Mouse (Mus musculus): ENCODE results near the gene Lamtor2. TPM values are rescaled to one million over a fixed set of nuclear protein-coding genes. Genes with fewer than 3 reads are reported as not detected.

Gene Lamtor2
- polyA plus RNA-seq, 1 experiment from 2014 or later, result 182 TPM

GRCm38 (mm10) chr3:88548180-88548917 is 4.5 kb downstream of the Lamtor2 start, which contains the start of gene Rab25:
Gene Rab25, minus strand, starts transcription at chr3:88548300.
- Histone ChIP-seq H3K9ac (replicated peaks) (no peak within 1 kb of the TSS), H3K4me2 (replicated peaks) (no peak within 1 kb of the TSS), H3K4me3 (replicated peaks) (no peak within 1 kb of the TSS), H3K4me1 (replicated peaks) (peaks cover 29% of the 10 kb centered on the region), H3K27ac (no peak within 1 kb of the TSS), H3K27me3 (no peaks in the 10 kb centered on the region), H3K9me3 (no peaks in the 10 kb centered on the region), H3K36me3 (0 out of 2 replicates have a peak, but pooled peaks cover 4% of the 10 kb centered on the region)
- WGBS, result 53% methylated on average over 18 of the region's 18 CpGs
- ATAC-seq, result no peak

GRCm38 (mm10) chr3:88546674-88547418 is 6.0 kb downstream of the Lamtor2 start:
- Histone ChIP-seq H3K9me3 (no peaks in the 10 kb centered on the region), H3K36me3 (0 out of 2 replicates have a peak, but pooled peaks cover 4% of the 10 kb centered on the region), H3K9ac (replicated peaks) (no peak overlapping the region), H3K4me3 (replicated peaks) (no peak overlapping the region), H3K4me1 (replicated peaks) (peaks cover 31% of the 10 kb centered on the region), H3K27me3 (no peaks in the 10 kb centered on the region), H3K4me2 (replicated peaks) (no peak overlapping the region), H3K27ac (no peak overlapping the region)
- no peak for ATAC-seq
- WGBS, result 84% methylated on average over 6 of the region's 6 CpGs

- WGBS, result 69% methylated on average over 20 of the region's 20 CpGs
- H3K27me3 ChIP-seq, result no peaks in the 10 kb centered on the region
- H3K4me1 ChIP-seq (replicated peaks), result peaks cover 36% of the 10 kb centered on the region
- peaks cover 17% of the 10 kb centered on the region for H3K36me3 ChIP-seq
- no peaks in the 10 kb centered on the region for H3K9me3 ChIP-seq
- ATAC-seq, result no peak
- H3K4me3 ChIP-seq (replicated peaks), result no peak overlapping the region
- peak overlapping the region; percentile 41 for H3K9ac ChIP-seq (replicated peaks)
- no peak overlapping the region for H3K4me2 ChIP-seq (replicated peaks)
- H3K27ac ChIP-seq, result no peak overlapping the region
Observed at GRCm38 (mm10) chr3:88544955-88545591, 7.8 kb downstream of the Lamtor2 start.

- Histone ChIP-seq H3K4me3 (replicated peaks) (no peak overlapping the region), H3K27ac (no peak overlapping the region), H3K4me2 (replicated peaks) (no peak overlapping the region), H3K27me3 (no peaks in the 10 kb centered on the region), H3K9ac (replicated peaks) (peak overlapping the region; percentile 41), H3K36me3 (peaks cover 20% of the 10 kb centered on the region), H3K4me1 (replicated peaks) (peaks cover 38% of the 10 kb centered on the region), H3K9me3 (no peaks in the 10 kb centered on the region)
- 28% methylated on average over 5 of the region's 5 CpGs for WGBS
- no peak for ATAC-seq
Observed at GRCm38 (mm10) chr3:88544514-88544913, 8.4 kb downstream of the Lamtor2 start.

GRCm38 (mm10) chr3:88543651-88544410 is 9.0 kb downstream of the Lamtor2 start:
- no peaks in the 10 kb centered on the region for H3K9me3 ChIP-seq
- H3K27ac ChIP-seq, result no peak overlapping the region
- no peak overlapping the region for H3K9ac ChIP-seq (replicated peaks)
- H3K4me1 ChIP-seq (replicated peaks), result peaks cover 43% of the 10 kb centered on the region
- peaks cover 17% of the 10 kb centered on the region for H3K36me3 ChIP-seq
- no peak for ATAC-seq
- H3K27me3 ChIP-seq, result no peaks in the 10 kb centered on the region
- H3K4me3 ChIP-seq (replicated peaks), result no peak overlapping the region
- WGBS, result 76% methylated on average over 5 of the region's 5 CpGs
- H3K4me2 ChIP-seq (replicated peaks), result no peak overlapping the region

GRCm38 (mm10) chr3:88543174-88543573 is 9.7 kb downstream of the Lamtor2 start:
- no peak for ATAC-seq
- Histone ChIP-seq H3K27ac (0 out of 2 replicates have a peak overlapping the region, but pooled peaks have one; percentile 60), H3K4me2 (replicated peaks) (no peak overlapping the region), H3K27me3 (no peaks in the 10 kb centered on the region), H3K4me3 (replicated peaks) (no peak overlapping the region), H3K9ac (replicated peaks) (no peak overlapping the region), H3K4me1 (replicated peaks) (peaks cover 49% of the 10 kb centered on the region), H3K9me3 (no peaks in the 10 kb centered on the region), H3K36me3 (peaks cover 24% of the 10 kb centered on the region)
- WGBS, result 79% methylated on average over 8 of the region's 8 CpGs

GRCm38 (mm10) chr3:88542486-88542885 is 10.4 kb downstream of the Lamtor2 start:
- Histone ChIP-seq H3K9ac (replicated peaks) (no peak overlapping the region), H3K27me3 (no peaks in the 10 kb centered on the region), H3K4me2 (replicated peaks) (no peak overlapping the region), H3K9me3 (no peaks in the 10 kb centered on the region), H3K27ac (peak overlapping the region; percentile 60; the same call in 1 of the 2 replicates), H3K36me3 (peaks cover 31% of the 10 kb centered on the region), H3K4me1 (replicated peaks) (peaks cover 56% of the 10 kb centered on the region), H3K4me3 (replicated peaks) (no peak overlapping the region)
- no peak for ATAC-seq
- 85% methylated on average over 4 of the region's 4 CpGs for WGBS

- peaks cover 37% of the 10 kb centered on the region for H3K36me3 ChIP-seq
- H3K27me3 ChIP-seq, result no peaks in the 10 kb centered on the region
- H3K4me3 ChIP-seq (replicated peaks), result no peak overlapping the region
- 63% methylated on average over 7 of the region's 7 CpGs for WGBS
- H3K9ac ChIP-seq (replicated peaks), result no peak overlapping the region; the same call in 1 of the 2 replicates
- peak; percentile 12 for ATAC-seq
- H3K9me3 ChIP-seq, result no peaks in the 10 kb centered on the region
- H3K4me1 ChIP-seq (replicated peaks), result peaks cover 63% of the 10 kb centered on the region
- H3K27ac ChIP-seq, result peak overlapping the region; percentile 60
- H3K4me2 ChIP-seq (replicated peaks), result no peak overlapping the region
Observed at GRCm38 (mm10) chr3:88541622-88542401, 11.1 kb downstream of the Lamtor2 start.

- peak overlapping the region; percentile 70 for H3K27ac ChIP-seq
- no peaks in the 10 kb centered on the region for H3K9me3 ChIP-seq
- H3K27me3 ChIP-seq, result no peaks in the 10 kb centered on the region
- H3K9ac ChIP-seq (replicated peaks), result peak overlapping the region; percentile 47
- WGBS, result 43% methylated on average over 5 of the region's 5 CpGs
- ATAC-seq, result 0 out of 2 replicates have a peak, but pooled peaks have one; percentile 1
- H3K36me3 ChIP-seq, result peaks cover 50% of the 10 kb centered on the region
- H3K4me2 ChIP-seq (replicated peaks), result peak overlapping the region; percentile 25
- peaks cover 78% of the 10 kb centered on the region for H3K4me1 ChIP-seq (replicated peaks)
- H3K4me3 ChIP-seq (replicated peaks), result no peak overlapping the region
Observed at GRCm38 (mm10) chr3:88540085-88540484, 12.8 kb downstream of the Lamtor2 start.

GRCm38 (mm10) chr3:88539397-88539796 is 13.5 kb downstream of the Lamtor2 start:
- Histone ChIP-seq H3K27ac (peak overlapping the region; percentile 70), H3K27me3 (no peaks in the 10 kb centered on the region), H3K4me1 (replicated peaks) (peaks cover 78% of the 10 kb centered on the region), H3K9me3 (no peaks in the 10 kb centered on the region), H3K4me3 (replicated peaks) (0 out of 2 replicates have a peak overlapping the region, but pooled peaks have one; percentile 5), H3K36me3 (peaks cover 50% of the 10 kb centered on the region), H3K9ac (replicated peaks) (peak overlapping the region; percentile 15; the same call in 1 of the 2 replicates), H3K4me2 (replicated peaks) (peak overlapping the region; percentile 34)
- WGBS, result 2% methylated on average over 3 of the region's 3 CpGs
- ATAC-seq, result peak; percentile 41
